Mouse (Mus musculus) gastrocnemius, adult 18-20 months (tissue): ENCODE results near the gene Tm6sf2. TPM values are rescaled to one million over a fixed set of nuclear protein-coding genes. Genes with fewer than 3 reads are reported as not detected.

ENCODE experiments used
- microRNA-seq: library from miRNA; unstranded; fragments of <30 nt; microRNA quantifications from one replicate; pipeline ENCODE4 v1.2.0, GENCODE M21; 2021
- total RNA-seq, 2 experiments: library from RNA; stranded (reverse); gene quantifications; 2 replicates each; pipeline ENCODE4 v1.2.3; 2021

The Tm6sf2 gene
- total RNA-seq, 2 experiments from 2014 or later: 0.62 to 0.64 TPM

Small RNA genes lying within 50 kb of the gene (microRNA-seq; reads per million reads assigned to microRNA genes)
- not detected for gene Mir7066

Other genes with a start within 250 kb of the Tm6sf2 start
- not detected for gene Pbx4, start 240.4 kb upstream of the Tm6sf2 start, total RNA-seq
- 1 to 10 TPM; 2.5 to 2.7 TPM for gene Cilp2, start 185.2 kb upstream of the Tm6sf2 start, total RNA-seq
- not detected for gene Tssk6, start 170.7 kb upstream of the Tm6sf2 start, total RNA-seq
- 100 to 1,000 TPM; 347 to 364 TPM for gene Ndufa13, start 170.4 kb upstream of the Tm6sf2 start, total RNA-seq
- 1 to 10 TPM; 8.3 to 9.7 TPM for gene Yjefn3, start 170.2 kb upstream of the Tm6sf2 start, total RNA-seq
- 10 to 100 TPM; 28.6 to 38.8 TPM for gene Gatad2a, start 76.5 kb upstream of the Tm6sf2 start, total RNA-seq
- gene Mau2, start 30.2 kb upstream of the Tm6sf2 start, total RNA-seq: 10 to 100 TPM; 21.7 to 22.5 TPM
- gene Sugp1, start 30.1 kb upstream of the Tm6sf2 start, total RNA-seq: 10 to 100 TPM; 16.1 to 19.5 TPM
- not detected for gene Hapln4, start 10.5 kb downstream of the Tm6sf2 start, total RNA-seq
- not detected for gene Ncan, start 47.9 kb downstream of the Tm6sf2 start, total RNA-seq
- 1 to 10 TPM; 4.5 to 4.9 TPM for gene Nr2c2ap, start 58.4 kb downstream of the Tm6sf2 start, total RNA-seq
- 1 to 10 TPM; 7.4 to 9.1 TPM for gene Rfxank, start 66.2 kb downstream of the Tm6sf2 start, total RNA-seq
- 10 to 100 TPM; 13.4 to 15.0 TPM for gene Borcs8, start 66.6 kb downstream of the Tm6sf2 start, total RNA-seq
- under 1 TPM; 0.23 to 0.28 TPM for gene Mef2b, start 66.8 kb downstream of the Tm6sf2 start, total RNA-seq
- 10 to 100 TPM; 75.2 to 88.4 TPM for gene Tmem161a, start 99.4 kb downstream of the Tm6sf2 start, total RNA-seq
- 10 to 100 TPM; 26.7 to 31.1 TPM for gene Slc25a42, start 139.4 kb downstream of the Tm6sf2 start, total RNA-seq
- 10 to 100 TPM; 37.4 to 49.4 TPM for gene Sugp2, start 161.3 kb downstream of the Tm6sf2 start, total RNA-seq
- gene Armc6, start 161.5 kb downstream of the Tm6sf2 start, total RNA-seq: 1 to 10 TPM; 6.9 to 7.9 TPM
- 1 to 10 TPM; 2.9 to 3.8 TPM for gene Homer3, start 209.9 kb downstream of the Tm6sf2 start, total RNA-seq
- gene Ddx49, start 229.6 kb downstream of the Tm6sf2 start, total RNA-seq: 10 to 100 TPM; 27.4 to 28.6 TPM
- gene Cope, start 229.6 kb downstream of the Tm6sf2 start, total RNA-seq: 100 to 1,000 TPM; 133 to 135 TPM
- 10 to 100 TPM; 13.4 to 15.9 TPM for gene Cers1, start 242.9 kb downstream of the Tm6sf2 start, total RNA-seq